Mouse (Mus musculus) cerebellum, postnatal 4 days (tissue): ENCODE data around the gene 5430403G16Rik.
"Not testable (repeated sequence)": the region's sequence is repeated elsewhere in the genome, so short reads cannot be mapped to it uniquely, and the experiment has no call there.

Experiments used
- DNase-seq, 2 experiments: peaks; one replicate each; pipeline ENCODE4 v3.0.0; 2022; ENCODE audit warnings: low spot score in 2 of 2, mixed read lengths in 1 of 2

Gene 5430403G16Rik

DNA sequence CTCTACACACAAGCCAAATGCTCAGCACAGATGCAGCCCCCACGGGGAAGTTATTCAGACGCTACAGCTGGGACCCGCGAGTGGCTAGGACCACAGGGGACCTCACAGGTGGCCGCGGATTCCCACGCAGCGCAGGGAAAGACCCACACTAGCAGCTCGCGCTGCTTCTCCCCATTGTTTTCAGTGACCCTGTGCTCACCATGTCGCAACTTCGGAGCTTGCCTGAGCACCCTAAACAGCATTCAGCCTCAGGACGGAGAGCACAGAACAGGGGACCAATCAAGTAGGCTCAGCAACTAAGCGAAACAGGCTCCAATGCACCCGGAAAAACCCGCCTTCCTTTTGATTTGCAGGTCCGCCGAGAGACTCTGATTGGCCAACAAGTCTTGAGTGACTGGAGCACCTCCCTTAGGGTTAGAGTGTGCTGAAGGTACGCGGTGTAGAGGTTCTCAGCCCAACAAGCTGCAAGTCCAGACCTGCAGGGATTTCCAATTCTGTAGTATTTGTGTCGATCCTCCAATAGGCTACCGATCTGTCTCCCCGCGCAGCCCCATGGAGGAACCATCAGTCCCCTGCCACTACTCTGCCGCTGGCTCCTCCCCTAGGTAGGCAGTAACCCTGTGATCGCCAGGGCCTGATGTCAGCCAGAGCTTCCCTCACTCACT lies at the start of gene 5430403G16Rik:
5430403G16Rik (minus strand) TSS at position 505 of the 665 bp plus-strand sequence.
- peak in 1 of 2 experiments; percentile 44 for DNase-seq

DNA sequence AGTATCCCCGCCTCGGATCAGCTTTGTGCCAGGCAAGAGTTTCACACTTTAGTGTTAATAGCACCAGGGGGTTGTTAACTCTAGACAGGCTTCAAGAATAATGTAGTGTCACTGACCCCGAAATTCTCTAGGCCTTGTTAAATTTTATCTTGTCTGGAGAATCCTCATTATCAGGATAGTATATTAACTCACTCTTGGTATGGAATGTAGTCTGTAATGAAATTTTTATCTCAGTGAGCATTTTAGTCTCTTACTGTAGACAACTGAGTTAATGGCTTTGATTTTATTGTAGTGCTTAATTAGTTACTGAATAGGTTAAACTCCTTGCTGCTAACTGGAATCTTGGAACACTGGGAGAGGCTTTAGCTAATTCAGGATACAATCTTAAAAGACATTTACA lies 26.5 kb upstream of the 5430403G16Rik start:
- DNase-seq: not testable (repeated sequence)

GRCm38 (mm10) chr5:109691205-109691965 lies 544 bp upstream of the 5430403G16Rik start:
- not testable (repeated sequence) for DNase-seq

DNA sequence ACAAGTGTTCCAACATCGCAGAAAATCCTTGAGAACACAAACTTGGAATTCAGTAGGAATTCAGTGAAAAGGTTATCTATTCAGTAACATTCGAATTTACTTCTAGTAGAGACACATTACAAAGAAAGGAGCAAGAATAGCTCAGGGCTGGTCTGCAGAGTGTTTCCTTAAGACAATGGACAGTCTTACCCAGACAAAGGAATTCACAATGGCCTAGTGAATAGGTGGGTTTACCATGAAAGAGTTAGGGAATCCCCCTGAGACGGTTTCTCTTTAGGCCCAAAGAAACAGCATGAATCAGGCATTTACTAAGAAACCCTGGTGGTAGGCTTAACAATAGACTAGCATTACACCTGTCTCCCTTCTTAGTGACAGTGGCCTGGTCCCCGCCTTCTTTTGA lies 7.9 kb downstream of the 5430403G16Rik start:
- DNase-seq: no peak
